ENCODE assay signal across 8 mouse cellular contexts in genomic region chr4:117913421-117913820, GRCm38 (mm10). TPM values are rescaled to one million over a fixed set of nuclear protein-coding genes. Genes with fewer than 3 reads are reported as not detected.
A peak's percentile ranks its signal among the peaks of the same experiment; 100 is the strongest.
DNase-seq lines count a peak whose midpoint lies in the region; ATAC-seq lines count a peak whose summit lies in the region.

No protein-coding gene starts in this region.

- H3K9me3 ChIP-seq in forebrain, embryonic 16.5 days (ENCODE audit: control insufficient read depth, low read length), result no peaks in the 10 kb centered on the region

- DNase-seq in testis, postnatal 10 days (ENCODE audit: low spot score), result peak; percentile 56
- no peak for DNase-seq in testis, postnatal 14 days (ENCODE audit: low spot score)
- DNase-seq in kidney, adult 9 months, result peak; percentile 77
- peak; percentile 58 for DNase-seq in lung, postnatal 10 days
- DNase-seq in layer of hippocampus, postnatal 36 days, result no peak
- no peak for DNase-seq in embryo, embryonic 10 days (ENCODE audit: low spot score)
- DNase-seq in right cerebral cortex, adult 18-20 months, result no peak

- peaks cover 47% of the 10 kb centered on the region for H3K4me1 ChIP-seq in forebrain, embryonic 16.5 days (replicated peaks; ENCODE audit: control insufficient read depth, insufficient read depth, low read length)

- 46% methylated on average over 3 of the region's 3 CpGs for WGBS in forebrain, embryonic 16.5 days

- no peak for ATAC-seq in forebrain, embryonic 16.5 days

- peak overlapping the region; percentile 86 for H3K4me3 ChIP-seq in forebrain, embryonic 16.5 days (replicated peaks; ENCODE audit: low read length)

- H3K36me3 ChIP-seq in forebrain, embryonic 16.5 days (ENCODE audit: control insufficient read depth, insufficient read depth), result peaks cover 6% of the 10 kb centered on the region

- peak overlapping the region; percentile 100 for H3K4me2 ChIP-seq in forebrain, embryonic 16.5 days (ENCODE audit: low read length)

- peak overlapping the region; percentile 75; the same call in 1 of the 2 replicates for H3K9ac ChIP-seq in forebrain, embryonic 16.5 days (replicated peaks; ENCODE audit: low read depth, low read length)

- H3K27me3 ChIP-seq in forebrain, embryonic 16.5 days (replicated peaks; ENCODE audit: control insufficient read depth, insufficient read depth, low read length), result no peaks in the 10 kb centered on the region

- no peak overlapping the region for H3K27ac ChIP-seq in forebrain, embryonic 16.5 days (ENCODE audit: low read length)

RNA-seq across cellular contexts. Expression of gene Ipo13, which starts 1.4 kb away (rescaled TPM):
- 74.3 and 79.9 TPM in 2 replicates for polyA plus RNA-seq in forebrain, embryonic 16.5 days (2015; fragmentation: Nextera tagmentation; extraction: Ambion mirVana)
- 100 to 1,000 TPM; 120 to 130 TPM for total RNA-seq in layer of hippocampus, postnatal 36 days (2021)

RNA-seq across cellular contexts. Expression of gene Artn, which starts 16.1 kb away (rescaled TPM):
- polyA plus RNA-seq in forebrain, embryonic 16.5 days (2015; fragmentation: Nextera tagmentation; extraction: Ambion mirVana), result 0.11 and 0.48 TPM in 2 replicates
- 1 to 10 TPM; 1.1 to 1.9 TPM for total RNA-seq in layer of hippocampus, postnatal 36 days (2021)

RNA-seq across cellular contexts. Expression of gene Dph2, which starts 21.6 kb away (rescaled TPM):
- 29.8 and 30.1 TPM in 2 replicates for polyA plus RNA-seq in forebrain, embryonic 16.5 days (2015; fragmentation: Nextera tagmentation; extraction: Ambion mirVana)
- 10 to 100 TPM; 10.9 to 11.5 TPM for total RNA-seq in layer of hippocampus, postnatal 36 days (2021)

RNA-seq across cellular contexts. Expression of gene Atp6v0b, which starts 26.3 kb away (rescaled TPM):
- 426 and 531 TPM in 2 replicates for polyA plus RNA-seq in forebrain, embryonic 16.5 days (2015; fragmentation: Nextera tagmentation; extraction: Ambion mirVana)
- 100 to 1,000 TPM; 418 to 429 TPM for total RNA-seq in layer of hippocampus, postnatal 36 days (2021)

RNA-seq across cellular contexts. Expression of gene B4galt2, which starts 30.1 kb away (rescaled TPM):
- polyA plus RNA-seq in forebrain, embryonic 16.5 days (2015; fragmentation: Nextera tagmentation; extraction: Ambion mirVana), result 47.8 and 47.9 TPM in 2 replicates
- 10 to 100 TPM; 65.9 to 67.0 TPM for total RNA-seq in layer of hippocampus, postnatal 36 days (2021)

Comparison
In these comparisons a context has a peak if more than half of its experiments do, and no peak if none do; other contexts are left out.
1. DNase-seq: peak in testis, postnatal 10 days (single experiment), kidney, adult 9 months (single experiment) and lung, postnatal 10 days (single experiment); none in testis, postnatal 14 days (single experiment), layer of hippocampus, postnatal 36 days (0 of 2), embryo, embryonic 10 days (single experiment) and right cerebral cortex, adult 18-20 months (single experiment).